Mouse (Mus musculus) spleen, adult 2 months (tissue): Measurements from ENCODE around the gene 2200002D01Rik. TPM values are rescaled to one million over a fixed set of nuclear protein-coding genes. Genes with fewer than 3 reads are reported as not detected.

Experiments
- DNase-seq, 2 experiments: peaks; one replicate each; pipeline versions ENCODE4 v3.0.0 to v3.0.0-alpha.2; 2012 to 2021; ENCODE audit warnings: low spot score in 2 of 2, low read depth in 1 of 2
- H3K27ac ChIP-seq: fragments of 200-500 bp; 2 replicates; pipeline ENCODE4 v1.5.1; 2012; ENCODE audit warnings: low read length, inconsistent platforms; ENCODE audit not compliant: insufficient read depth
- H3K27me3 ChIP-seq: fragments of 200-500 bp; 2 replicates; pipeline ENCODE4 v1.6.1; 2012; ENCODE audit warnings: mild to moderate bottlenecking, moderate library complexity, low read length, inconsistent platforms; ENCODE audit not compliant: control insufficient read depth, insufficient read depth
- H3K36me3 ChIP-seq: fragments of 200-500 bp; 2 replicates; pipeline ENCODE4 v1.6.1; 2012; ENCODE audit warnings: mild to moderate bottlenecking, low read length, inconsistent platforms; ENCODE audit not compliant: control insufficient read depth, insufficient read depth
- H3K4me1 ChIP-seq: fragments of 200-500 bp; 2 replicates; pipeline ENCODE4 v1.6.1; 2011; ENCODE audit warnings: inconsistent platforms; ENCODE audit not compliant: control insufficient read depth, insufficient read depth, insufficient read length
- H3K4me3 ChIP-seq: fragments of 200-500 bp; 2 replicates; pipeline ENCODE4 v1.5.1; 2011; ENCODE audit warnings: mild to moderate bottlenecking, inconsistent platforms; ENCODE audit not compliant: insufficient read depth, insufficient read length; ENCODE audit errors: extremely low read depth
- CTCF ChIP-seq: fragments of 200-500 bp; IDR thresholded peaks from 2 replicates; pipeline ENCODE4 v1.5.1; 2011; ENCODE audit warnings: mild to moderate bottlenecking, inconsistent platforms; ENCODE audit not compliant: insufficient read depth, insufficient read length, insufficient replicate concordance; ENCODE audit errors: extremely low read depth
- POLR2A ChIP-seq: fragments of 200-500 bp; IDR thresholded peaks from 2 replicates; pipeline ENCODE4 v1.6.1; 2011; ENCODE audit warnings: low read depth, low read length, inconsistent platforms
- WGBS: fragments of 180-500 bp; shearing (Covaris S2); methylation state at CpG from one replicate; pipeline ENCODE4 v1.1.7; 2018; 5-methylcytosine and 5-hydroxymethylcytosine counted together
- polyA plus RNA-seq: library from polyadenylated mRNA; depleted of rRNA; stranded (reverse); fragments of >200 nt; gene quantifications from 2 replicates; pipeline ENCODE4 v1.2.3, GENCODE M21; 2012

2200002D01Rik gene
- polyA plus RNA-seq, 1 experiment, result 0.51 TPM

DNA sequence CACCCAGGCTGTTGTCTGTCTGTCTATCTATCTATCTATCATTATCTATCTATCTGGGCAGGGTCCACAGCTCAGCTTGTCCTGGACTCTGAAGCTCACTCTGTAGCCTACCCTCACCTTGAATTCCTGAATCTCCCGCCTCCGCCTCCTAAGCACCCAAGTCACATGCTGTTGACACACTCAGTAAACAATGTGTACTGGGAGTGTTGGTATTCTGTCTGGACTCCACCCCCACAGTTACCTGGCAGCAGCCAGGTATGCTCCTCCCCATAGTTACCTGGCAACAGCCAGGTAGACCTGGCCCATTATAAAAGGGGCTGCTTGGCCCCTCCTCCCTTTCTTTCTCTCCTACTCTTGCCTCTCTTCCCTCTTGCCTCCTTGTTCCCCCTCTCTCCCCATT is 39.8 kb upstream of the 2200002D01Rik start:
- Histone ChIP-seq H3K4me3 (no peak overlapping the region), H3K4me1 (peaks cover 9% of the 10 kb centered on the region), H3K36me3 (no peaks in the 10 kb centered on the region), H3K27ac (no peak overlapping the region), H3K27me3 (peaks cover 3% of the 10 kb centered on the region; the same call in 1 of the 2 replicates)
- no peak for DNase-seq
- TF ChIP-seq CTCF (no peak), POLR2A (no peak)
- WGBS, result 94% methylated on average over 2 of the region's 2 CpGs

DNA sequence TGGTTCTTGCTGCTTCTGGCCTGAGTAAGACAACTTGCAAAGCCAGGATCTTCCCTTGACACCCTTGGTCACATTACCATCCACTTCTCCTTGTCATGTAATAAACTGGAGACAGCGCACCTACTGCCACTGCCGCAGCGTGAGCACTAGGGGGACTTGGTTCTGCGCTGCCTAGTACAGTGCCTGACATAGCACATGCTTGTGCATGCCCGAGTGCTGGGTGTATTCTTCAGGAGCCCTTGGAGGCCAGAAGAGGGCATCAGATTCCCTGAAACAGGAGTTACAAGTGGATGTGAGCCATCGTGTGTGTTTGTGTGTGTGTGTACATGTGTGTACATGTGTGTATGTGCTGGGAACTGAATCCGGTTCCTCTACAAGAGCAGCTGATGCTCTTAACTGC is 39.2 kb upstream of the 2200002D01Rik start:
- H3K36me3 ChIP-seq, result no peaks in the 10 kb centered on the region
- no peak overlapping the region for H3K4me3 ChIP-seq
- TF ChIP-seq CTCF, result no peak
- no peak for TF ChIP-seq POLR2A
- H3K27ac ChIP-seq, result no peak overlapping the region
- peaks cover 9% of the 10 kb centered on the region for H3K4me1 ChIP-seq
- peaks cover 3% of the 10 kb centered on the region; the same call in 1 of the 2 replicates for H3K27me3 ChIP-seq
- DNase-seq, result no peak
- 87% methylated on average over 7 of the region's 7 CpGs for WGBS

DNA sequence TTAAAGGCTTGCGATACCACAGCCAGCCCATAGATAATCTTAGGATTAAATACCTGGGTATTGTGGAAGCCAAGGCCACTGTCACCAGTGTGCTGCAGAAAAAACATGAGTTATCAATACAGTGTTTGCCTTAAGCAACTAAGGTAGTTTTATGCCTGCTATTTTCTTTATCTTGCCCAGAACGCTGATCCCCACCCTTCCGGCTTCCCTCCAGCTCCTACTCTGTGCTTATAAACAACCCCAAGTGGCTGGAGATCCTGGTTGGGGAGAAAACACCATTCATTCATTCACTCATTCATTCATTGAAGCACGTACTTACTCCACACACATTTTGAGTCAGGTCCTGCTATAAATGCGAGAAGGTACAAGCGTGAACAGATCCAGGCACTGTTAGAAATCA is 36.3 kb upstream of the 2200002D01Rik start:
- 93% methylated on average over 6 of the region's 6 CpGs for WGBS
- peaks cover 3% of the 10 kb centered on the region; the same call in 1 of the 2 replicates for H3K27me3 ChIP-seq

DNA sequence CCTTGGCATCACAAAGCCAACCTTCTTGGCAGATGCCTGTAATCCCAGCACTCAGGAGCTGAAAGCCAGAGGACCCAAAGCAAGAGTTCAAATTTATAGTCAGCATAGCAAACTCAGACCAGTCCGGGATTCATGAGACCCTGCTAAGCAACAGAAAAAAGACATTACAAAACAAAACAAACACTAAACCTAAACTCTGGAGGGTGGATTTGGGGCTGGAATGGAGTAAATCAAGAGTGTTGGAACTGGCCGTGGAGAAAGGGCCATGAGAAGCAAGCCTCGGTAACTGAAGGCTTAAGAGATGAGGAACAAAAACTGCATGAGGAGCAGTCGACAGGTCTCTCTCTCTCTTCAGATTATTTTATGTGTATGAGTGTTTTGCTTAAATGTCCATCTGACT is 35.6 kb upstream of the 2200002D01Rik start:
- WGBS, result 74% methylated on average over 4 of the region's 4 CpGs
- H3K4me1 ChIP-seq, result peaks cover 9% of the 10 kb centered on the region

More for the DNA sequence above, 36.3 kb upstream of the 2200002D01Rik start:
- H3K36me3 ChIP-seq, result no peaks in the 10 kb centered on the region
- no peak overlapping the region for H3K27ac ChIP-seq
- H3K4me3 ChIP-seq, result no peak overlapping the region
- H3K4me1 ChIP-seq, result peaks cover 15% of the 10 kb centered on the region
- no peak for DNase-seq
- TF ChIP-seq POLR2A (no peak), CTCF (no peak)

DNA sequence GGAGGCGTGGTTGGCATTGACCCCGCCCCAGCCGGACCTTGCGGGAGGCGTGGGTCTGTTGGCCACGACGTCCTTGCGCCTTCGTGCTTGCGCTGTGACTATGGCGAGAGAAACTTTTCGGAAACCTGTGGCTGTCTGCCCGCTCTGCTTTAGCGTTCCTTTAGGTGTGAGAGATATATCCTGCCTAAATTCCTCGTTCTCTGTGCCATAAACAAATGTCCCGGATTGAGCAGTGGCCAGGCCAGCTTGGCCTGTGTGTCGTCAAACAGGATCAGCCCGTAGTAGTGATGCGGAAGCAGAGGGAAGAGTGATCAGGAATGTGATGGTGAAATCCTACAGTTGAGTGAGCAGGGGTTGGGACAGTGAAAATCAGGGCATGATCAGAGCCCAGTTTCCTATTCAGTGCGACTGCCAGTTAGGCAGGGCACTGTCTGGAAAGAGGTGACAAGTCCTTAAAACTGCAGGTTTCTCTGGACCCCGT is 33.8 kb upstream of the 2200002D01Rik start:
- Histone ChIP-seq H3K36me3 (no peaks in the 10 kb centered on the region), H3K27me3 (no peaks in the 10 kb centered on the region), H3K4me3 (peak overlapping the region; percentile 75; the same call in 1 of the 2 replicates), H3K4me1 (peaks cover 6% of the 10 kb centered on the region), H3K27ac (no peak overlapping the region)
- no peak for DNase-seq
- WGBS, result 18% methylated on average over 21 of the region's 21 CpGs
- no peak for TF ChIP-seq POLR2A

More for the DNA sequence above, 35.6 kb upstream of the 2200002D01Rik start:
- no peak overlapping the region for H3K4me3 ChIP-seq
- no peaks in the 10 kb centered on the region for H3K36me3 ChIP-seq
- no peaks in the 10 kb centered on the region for H3K27me3 ChIP-seq
- TF ChIP-seq CTCF (no peak), POLR2A (no peak)
- H3K27ac ChIP-seq, result no peak overlapping the region
- DNase-seq, result no peak

DNA sequence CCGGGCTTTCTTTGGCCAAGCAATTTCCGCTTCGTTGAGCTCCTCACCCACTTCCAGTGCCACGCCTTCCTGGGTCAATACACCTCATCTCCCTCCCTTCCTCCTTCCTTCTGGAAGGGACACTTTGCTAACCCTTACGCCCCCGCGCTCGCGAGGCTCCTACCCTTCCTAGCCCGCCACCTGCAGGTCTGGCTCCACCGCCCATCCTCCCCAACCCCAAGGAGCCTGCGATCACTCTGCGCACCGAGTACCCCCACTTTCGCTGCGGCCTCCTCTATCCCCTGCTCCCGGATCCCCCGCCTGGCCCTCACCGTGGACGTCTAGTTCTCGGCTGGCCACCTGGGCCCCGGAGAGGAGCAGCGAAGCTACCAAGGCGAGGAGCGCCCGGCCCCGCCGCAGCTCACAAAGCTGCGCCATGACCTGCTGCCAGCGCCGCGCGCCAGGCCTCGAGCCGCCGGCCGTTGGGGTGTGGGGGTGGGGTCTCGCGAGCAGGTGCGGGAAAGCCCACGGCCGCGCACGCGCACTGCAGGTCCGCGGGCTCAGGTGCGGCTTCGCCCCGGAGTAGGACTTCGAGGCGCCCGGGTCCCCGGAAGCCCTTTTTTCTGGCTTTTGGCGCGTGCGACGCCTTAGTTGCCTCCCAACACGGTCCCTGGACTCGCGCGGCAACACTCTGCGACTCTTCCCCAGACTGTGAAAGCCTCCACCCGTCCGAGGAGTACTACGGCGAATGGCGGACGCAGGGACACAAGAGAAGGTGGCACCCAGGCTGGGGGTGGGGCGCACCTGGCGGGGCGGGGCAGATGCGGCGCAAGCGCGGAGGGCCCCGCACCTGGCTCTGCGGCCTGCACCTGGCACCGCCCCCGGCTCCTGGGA is 33.2 kb upstream of the 2200002D01Rik start, which contains the start of gene Spint2:
TSS of gene Spint2 (minus strand) at position 712 of the 873 bp plus-strand sequence.
- no peak for TF ChIP-seq POLR2A
- TF ChIP-seq CTCF, result no peak
- WGBS, result 1% methylated on average over 80 of the region's 80 CpGs
- peak; percentile 36 to 71 for DNase-seq
- H3K36me3 ChIP-seq, result no peaks in the 10 kb centered on the region
- no peaks in the 10 kb centered on the region for H3K27me3 ChIP-seq
- peak within 1 kb of the TSS; percentile 75 for H3K4me3 ChIP-seq
- peak within 1 kb of the TSS; percentile 60 for H3K27ac ChIP-seq
- H3K4me1 ChIP-seq, result peaks cover 6% of the 10 kb centered on the region

DNA sequence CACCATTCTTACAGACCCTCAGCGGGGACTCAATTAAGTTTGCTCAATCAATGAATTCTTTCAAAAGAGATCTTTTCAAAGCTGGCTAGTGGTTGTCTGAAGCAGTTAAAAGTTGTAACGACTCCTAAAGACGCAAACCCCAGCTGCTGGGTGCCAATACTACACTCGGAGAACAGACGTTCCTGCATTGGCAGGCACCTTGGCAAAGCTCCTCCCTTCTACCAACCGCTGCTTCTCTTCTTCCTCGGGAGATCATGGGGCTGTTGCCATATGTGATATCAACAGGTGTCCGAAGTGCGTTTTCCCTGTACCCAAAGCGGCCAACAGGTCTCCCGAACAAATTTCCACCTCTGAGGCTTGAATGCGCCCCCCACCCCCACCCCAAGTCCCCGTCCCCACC is 32.5 kb upstream of the 2200002D01Rik start:
- WGBS, result 13% methylated on average over 13 of the region's 13 CpGs
- TF ChIP-seq CTCF, result no peak
- TF ChIP-seq POLR2A, result no peak
- no peak overlapping the region for H3K27ac ChIP-seq
- H3K4me3 ChIP-seq, result peak overlapping the region; percentile 75; the same call in 1 of the 2 replicates
- no peaks in the 10 kb centered on the region for H3K27me3 ChIP-seq
- DNase-seq, result no peak
- peaks cover 6% of the 10 kb centered on the region for H3K4me1 ChIP-seq
- H3K36me3 ChIP-seq, result no peaks in the 10 kb centered on the region
